Mouse (Mus musculus) macrophage (primary cell): Measurements from ENCODE around the gene Boc. TPM values are rescaled to one million over a fixed set of nuclear protein-coding genes. Genes with fewer than 3 reads are reported as not detected.

Experiments
- H3K27ac ChIP-seq: fragments of 350-480 bp; formaldehyde crosslinking; 2 replicates; pipeline ENCODE4 v1.9.0; 2021
- H3K36me3 ChIP-seq: fragments of 350-480 bp; formaldehyde crosslinking; 2 replicates; pipeline ENCODE4 v1.9.0; 2021; ENCODE audit errors: inconsistent target
- H3K4me3 ChIP-seq: fragments of 350-480 bp; formaldehyde crosslinking; 2 replicates; pipeline ENCODE4 v1.9.0; 2021; ENCODE audit errors: inconsistent target
- H3K79me2 ChIP-seq: fragments of 350-480 bp; formaldehyde crosslinking; 2 replicates; pipeline ENCODE4 v1.9.0; 2021; ENCODE audit errors: inconsistent target
- WGBS: methylation state at CpG from one replicate; pipeline ENCODE4 v1.1.7; 2026; ENCODE audit warnings: inconsistent platforms; ENCODE audit not compliant: missing documents; 5-methylcytosine and 5-hydroxymethylcytosine counted together
- polyA plus RNA-seq: library from polyadenylated mRNA; stranded (reverse); fragments of 250-400 nt; gene quantifications from 3 replicates; pipeline ENCODE4 v1.2.4, GENCODE M21; 2018; ENCODE audit warnings: inconsistent platforms

Gene Boc
- polyA plus RNA-seq, 1 experiment from 2014 or later = 0.04 TPM

DNA sequence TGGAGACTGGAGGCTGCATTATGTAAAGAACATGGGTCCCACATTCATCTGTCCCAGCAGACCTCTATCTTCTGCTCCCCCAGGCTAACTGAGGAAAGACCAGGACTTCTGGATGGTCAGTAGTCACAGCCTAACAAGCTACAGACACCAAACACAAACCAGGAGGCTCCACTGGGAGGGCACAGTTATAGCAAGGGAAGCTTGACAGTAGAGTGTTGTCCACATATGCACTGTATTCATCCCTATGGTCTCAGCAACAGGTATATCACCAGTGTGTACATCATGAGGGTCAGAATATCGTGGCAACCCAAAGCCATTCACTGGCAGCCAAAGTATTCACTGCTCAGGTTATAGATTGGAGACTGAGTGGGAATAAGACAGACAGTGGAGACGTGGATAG lies 12.8 kb downstream of the Boc start:
- Histone ChIP-seq H3K4me3 (no peak overlapping the region), H3K79me2 (no peaks in the 10 kb centered on the region), H3K36me3 (no peaks in the 10 kb centered on the region), H3K27ac (no peak overlapping the region)
- WGBS = 60% methylated on average over 2 of the region's 2 CpGs

DNA sequence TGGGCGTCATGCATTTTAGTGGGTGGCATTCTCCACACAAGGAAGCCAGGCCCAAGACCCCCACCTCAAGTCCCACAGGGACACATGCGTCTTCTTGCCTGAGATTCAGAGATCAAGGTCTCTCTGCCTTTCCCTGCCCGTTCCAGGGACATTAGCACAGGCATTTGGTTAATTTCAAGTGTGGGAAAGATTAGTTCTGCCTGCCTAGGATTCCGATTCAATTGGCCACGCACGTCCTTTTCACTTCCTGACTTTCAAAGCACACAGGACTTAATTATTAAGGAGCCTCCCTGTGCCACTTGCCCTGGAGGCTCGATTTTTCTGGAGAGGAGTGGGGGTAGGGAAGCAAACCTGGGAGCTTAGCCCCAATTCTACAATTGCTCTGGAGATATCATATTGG lies 13.5 kb downstream of the Boc start:
- WGBS = 88% methylated on average over 7 of the region's 7 CpGs
- Histone ChIP-seq H3K4me3 (no peak overlapping the region), H3K79me2 (no peaks in the 10 kb centered on the region), H3K27ac (no peak overlapping the region), H3K36me3 (no peaks in the 10 kb centered on the region)

DNA sequence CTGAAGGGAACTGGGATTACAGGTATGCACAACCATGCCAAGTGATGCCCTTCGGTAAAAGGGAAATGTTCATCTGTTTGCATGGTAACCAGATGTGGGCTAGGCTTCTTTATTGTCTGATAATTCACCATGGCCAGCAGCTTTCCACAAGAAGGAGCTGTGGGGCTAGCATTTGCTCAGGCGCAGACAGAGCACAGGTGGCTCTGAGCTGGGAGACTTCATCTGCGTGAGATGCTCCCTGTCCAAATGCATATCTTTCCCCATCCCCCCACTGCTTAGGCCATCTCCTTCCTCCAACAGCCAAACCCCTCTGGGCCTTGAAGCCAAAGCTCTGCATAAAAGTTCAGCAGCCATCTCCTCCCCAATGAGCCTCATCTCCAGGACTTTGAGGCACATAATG lies 15.6 kb downstream of the Boc start:
- 86% methylated on average over 3 of the region's 3 CpGs for WGBS

DNA sequence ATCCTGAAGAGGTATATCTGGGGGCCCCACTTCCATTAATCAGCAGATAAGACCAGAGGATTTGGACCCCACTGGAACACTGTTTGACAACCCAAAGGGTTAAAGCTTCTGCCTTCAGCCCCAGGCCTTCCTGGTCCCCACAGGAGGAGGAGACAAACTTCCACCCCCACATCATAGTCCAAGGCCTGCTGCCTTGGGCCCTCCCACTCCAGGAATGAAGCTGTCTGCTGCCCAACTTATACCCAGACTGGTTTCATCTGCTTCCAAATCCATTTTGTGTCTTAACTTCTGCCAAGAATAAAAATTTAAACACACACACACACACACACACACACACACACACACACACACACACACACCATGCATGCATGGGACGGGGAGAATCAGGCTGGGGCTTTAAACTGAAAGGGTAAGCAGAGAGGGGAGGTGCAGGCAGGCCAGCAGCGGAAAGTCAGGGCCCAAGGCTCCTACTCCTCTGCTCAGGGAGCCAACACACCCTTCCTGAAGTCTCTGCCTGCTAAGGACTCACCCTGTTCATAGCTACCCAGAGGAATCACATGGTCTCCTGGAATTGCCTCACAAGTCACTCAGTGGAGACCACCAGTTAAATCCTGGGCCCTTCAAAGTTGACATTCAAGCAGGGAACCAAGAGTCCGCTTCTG lies 16.5 kb downstream of the Boc start:
- no peak overlapping the region for H3K4me3 ChIP-seq
- H3K79me2 ChIP-seq = no peaks in the 10 kb centered on the region
- H3K27ac ChIP-seq = no peak overlapping the region
- 100% methylated on average over 2 of the region's 3 CpGs for WGBS
- H3K36me3 ChIP-seq = no peaks in the 10 kb centered on the region

More for the DNA sequence above, 15.6 kb downstream of the Boc start:
- Histone ChIP-seq H3K4me3 (no peak overlapping the region), H3K27ac (no peak overlapping the region), H3K79me2 (no peaks in the 10 kb centered on the region), H3K36me3 (no peaks in the 10 kb centered on the region)

DNA sequence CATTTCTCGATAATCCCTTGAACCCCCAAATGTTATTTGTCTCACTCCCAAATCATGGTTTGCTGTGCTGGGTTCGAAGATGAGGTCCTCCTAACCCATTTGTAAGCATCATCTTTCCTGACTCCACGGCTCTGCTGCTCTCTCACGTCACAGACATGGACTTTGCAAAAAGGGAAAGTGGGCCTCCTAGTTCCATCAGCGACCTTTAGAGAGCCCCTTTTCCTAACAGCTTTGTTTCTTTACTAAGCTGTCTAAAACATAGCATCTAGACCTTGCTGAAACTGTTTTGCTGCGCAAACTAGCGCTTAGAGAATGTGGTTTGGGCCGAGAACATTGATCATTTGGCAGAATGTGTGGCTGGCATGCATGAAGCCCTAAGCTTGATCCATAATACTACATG lies 19.1 kb downstream of the Boc start:
- Histone ChIP-seq H3K36me3 (no peaks in the 10 kb centered on the region), H3K27ac (no peak overlapping the region), H3K79me2 (no peaks in the 10 kb centered on the region), H3K4me3 (no peak overlapping the region)
- WGBS = 72% methylated on average over 8 of the region's 8 CpGs

DNA sequence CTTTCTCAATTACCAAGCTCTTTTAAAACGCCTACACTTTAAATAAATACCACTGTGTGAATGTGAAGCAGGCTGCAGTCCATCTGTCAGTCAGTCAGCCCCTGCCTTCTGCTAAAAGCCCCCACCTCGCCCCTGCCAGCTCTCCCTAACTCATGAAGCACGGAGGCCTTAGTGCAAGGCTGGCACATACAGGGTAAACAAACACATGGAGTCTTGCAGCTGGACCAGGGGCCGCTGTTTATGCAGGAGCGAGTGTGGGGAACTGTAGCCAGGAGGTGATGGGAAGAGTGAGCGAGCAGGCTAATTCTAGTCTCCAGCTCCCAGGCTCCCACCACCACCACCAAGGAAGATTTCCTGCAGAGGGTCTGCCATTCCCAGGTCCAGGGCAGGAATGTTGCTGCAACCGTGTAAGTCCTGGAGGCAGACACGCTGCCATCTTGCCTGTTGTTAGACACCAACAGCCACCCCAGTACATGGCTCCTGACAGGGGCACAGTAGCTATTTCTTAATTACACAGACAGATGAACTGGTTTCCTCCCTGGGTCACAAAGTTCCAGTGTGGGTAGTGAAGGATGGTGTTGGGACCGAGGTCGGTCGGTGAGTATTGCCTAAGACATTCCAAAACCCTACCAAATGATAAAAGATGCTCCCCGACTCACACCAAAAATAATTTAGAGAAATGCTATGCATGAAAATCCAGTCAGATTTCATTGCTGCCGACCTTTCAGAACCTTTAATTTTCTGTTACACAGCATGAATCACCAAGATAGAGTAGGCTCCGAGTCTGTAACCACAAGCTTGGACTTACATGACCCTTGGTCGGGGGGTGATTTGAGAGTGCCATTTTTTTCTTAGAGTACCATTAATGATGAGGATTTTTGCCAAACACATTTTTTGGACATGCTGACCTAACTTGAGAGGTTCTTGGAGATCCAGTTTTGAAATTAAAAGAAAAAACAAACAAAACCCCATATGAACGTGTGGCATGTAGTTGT lies 20.0 kb downstream of the Boc start:
- H3K4me3 ChIP-seq = no peak overlapping the region
- WGBS = 70% methylated on average over 16 of the region's 16 CpGs
- no peaks in the 10 kb centered on the region for H3K79me2 ChIP-seq
- no peaks in the 10 kb centered on the region for H3K36me3 ChIP-seq
- H3K27ac ChIP-seq = no peak overlapping the region

DNA sequence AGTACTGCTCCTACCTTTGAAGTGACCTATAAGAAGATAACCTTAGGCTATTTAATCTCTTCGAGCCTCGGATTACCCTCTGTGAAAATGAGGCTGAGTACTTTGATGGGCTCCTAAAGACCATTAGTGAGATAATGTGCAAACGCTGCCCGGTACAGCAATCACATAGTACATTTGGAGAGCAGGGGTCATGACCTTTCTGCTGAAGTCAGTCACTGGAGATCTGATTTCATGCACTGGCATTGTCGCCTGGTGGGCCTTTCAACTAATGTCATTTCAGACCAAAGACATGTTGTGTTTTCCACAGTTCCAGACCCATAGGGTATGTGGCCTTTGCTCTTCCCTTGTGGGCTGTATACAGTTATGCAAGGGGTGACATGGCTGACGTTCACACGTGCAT lies 24.6 kb downstream of the Boc start:
- Histone ChIP-seq H3K79me2 (no peaks in the 10 kb centered on the region), H3K36me3 (no peaks in the 10 kb centered on the region), H3K27ac (no peak overlapping the region), H3K4me3 (no peak overlapping the region)
- WGBS = 88% methylated on average over 7 of the region's 7 CpGs

DNA sequence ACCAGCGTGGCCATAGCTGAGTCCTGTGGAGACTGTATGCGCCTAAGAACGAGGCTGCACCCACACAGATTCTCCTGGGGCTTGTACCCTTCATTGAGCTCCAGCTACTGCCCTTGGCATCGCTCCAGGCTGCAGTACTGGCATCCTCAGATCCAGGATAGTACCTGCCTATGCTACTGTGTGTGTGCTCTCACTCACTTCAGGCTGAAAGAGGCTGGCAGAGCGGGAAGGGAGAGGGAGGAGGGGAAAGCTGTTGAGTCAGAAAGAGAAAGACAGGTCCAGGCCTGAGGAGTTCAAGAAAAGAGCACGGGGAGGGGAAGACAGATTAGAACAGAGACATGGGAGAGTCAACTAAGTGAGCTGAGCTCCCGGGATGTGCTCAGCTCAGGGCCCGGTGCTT lies 25.2 kb downstream of the Boc start:
- Histone ChIP-seq H3K36me3 (no peaks in the 10 kb centered on the region), H3K27ac (no peak overlapping the region), H3K4me3 (no peak overlapping the region), H3K79me2 (no peaks in the 10 kb centered on the region)
- 84% methylated on average over 8 of the region's 8 CpGs for WGBS

DNA sequence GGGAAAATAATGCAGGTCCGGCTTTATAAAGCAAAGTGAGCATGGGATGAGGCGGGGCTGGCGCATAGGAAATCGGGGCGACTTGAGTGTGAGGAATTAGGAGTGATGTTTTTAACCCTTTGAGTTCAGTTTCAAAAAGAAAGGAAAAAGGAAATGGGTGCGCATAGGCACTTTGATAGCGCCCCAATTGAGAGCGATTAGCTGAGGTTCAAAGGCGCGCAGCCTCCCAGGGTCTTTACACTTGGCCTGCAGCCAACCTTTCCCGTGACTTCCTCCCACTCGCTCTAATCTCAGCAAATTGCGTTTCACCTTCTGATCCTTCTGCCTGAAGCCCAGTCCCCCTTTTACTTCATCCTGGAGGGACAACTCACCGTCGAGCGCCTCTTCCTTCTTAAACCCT lies 25.8 kb downstream of the Boc start:
- no peak overlapping the region for H3K27ac ChIP-seq
- no peak overlapping the region for H3K4me3 ChIP-seq
- H3K36me3 ChIP-seq = no peaks in the 10 kb centered on the region
- no peaks in the 10 kb centered on the region for H3K79me2 ChIP-seq
- 93% methylated on average over 15 of the region's 16 CpGs for WGBS

DNA sequence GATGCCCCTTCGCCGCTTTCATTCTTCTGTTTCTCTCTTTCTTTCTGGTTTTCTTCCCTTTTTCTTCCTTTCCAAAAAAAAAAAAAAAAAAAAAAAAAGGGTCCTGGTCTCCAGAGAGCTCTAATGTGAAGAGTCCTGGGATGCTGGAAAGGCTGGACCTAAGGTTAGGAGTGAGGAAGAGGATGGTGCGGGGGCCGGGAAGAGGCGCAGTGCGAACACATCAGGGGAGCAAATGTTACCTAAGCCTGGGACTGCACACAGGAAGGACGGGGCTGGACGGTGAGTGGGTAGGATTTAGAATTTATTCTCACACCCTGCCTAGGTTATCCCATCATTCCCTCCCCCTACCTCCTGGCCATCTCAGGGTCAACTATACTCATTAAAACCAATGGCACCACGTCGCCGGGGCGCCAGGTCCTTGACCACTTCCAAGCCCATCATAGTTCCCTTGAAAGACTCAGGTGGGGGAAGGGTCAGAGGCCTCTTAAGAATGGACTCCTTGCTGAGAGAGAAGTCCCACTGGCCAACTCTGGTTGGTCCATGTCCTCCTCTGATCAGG lies 27.4 kb downstream of the Boc start:
- Histone ChIP-seq H3K4me3 (no peak overlapping the region), H3K36me3 (no peaks in the 10 kb centered on the region), H3K27ac (no peak overlapping the region), H3K79me2 (no peaks in the 10 kb centered on the region)
- WGBS = 88% methylated on average over 12 of the region's 12 CpGs

DNA sequence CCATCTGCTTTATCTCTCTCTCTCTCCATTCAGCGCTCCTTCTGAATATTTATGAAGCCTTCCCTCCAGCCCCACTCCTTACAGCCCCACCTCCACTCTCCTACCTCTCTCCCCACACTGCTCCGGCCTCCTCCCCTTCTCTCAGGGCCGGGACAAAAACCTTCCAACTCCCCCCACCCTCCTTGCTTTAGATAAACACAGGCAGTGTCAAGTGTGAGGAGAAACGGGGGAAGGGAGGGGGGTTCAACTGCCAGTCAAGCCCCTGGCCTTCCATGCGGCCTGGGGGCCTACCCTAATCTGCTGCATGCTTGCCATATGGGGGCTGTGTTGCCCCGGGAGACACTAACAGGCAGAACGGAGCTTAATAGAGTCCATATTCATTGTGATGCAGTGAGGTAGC lies 27.9 kb downstream of the Boc start:
- H3K36me3 ChIP-seq = no peaks in the 10 kb centered on the region
- no peak overlapping the region for H3K27ac ChIP-seq
- 42% methylated on average over 7 of the region's 7 CpGs for WGBS
- H3K79me2 ChIP-seq = no peaks in the 10 kb centered on the region
- no peak overlapping the region for H3K4me3 ChIP-seq

DNA sequence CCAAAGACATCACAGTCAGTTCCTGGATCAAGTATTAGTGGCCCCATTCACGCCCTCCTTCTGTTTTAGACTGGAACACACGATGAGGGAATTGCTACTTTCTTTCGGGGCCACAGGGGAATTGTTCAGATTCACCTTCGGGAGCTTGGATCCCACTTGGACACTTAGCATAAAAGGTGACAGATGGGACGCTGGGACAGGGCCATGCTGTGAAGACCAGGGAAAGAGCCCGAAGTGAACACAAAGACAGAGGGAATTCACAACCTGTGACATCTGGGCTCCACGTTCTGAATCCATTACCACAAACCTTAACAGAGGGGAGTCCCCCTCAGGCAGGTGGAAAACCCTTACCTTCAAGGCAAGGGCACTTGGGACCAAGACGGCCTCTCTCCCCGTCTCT lies 28.5 kb downstream of the Boc start:
- H3K4me3 ChIP-seq = no peak overlapping the region
- H3K27ac ChIP-seq = no peak overlapping the region
- no peaks in the 10 kb centered on the region for H3K36me3 ChIP-seq
- 84% methylated on average over 9 of the region's 9 CpGs for WGBS
- no peaks in the 10 kb centered on the region for H3K79me2 ChIP-seq

DNA sequence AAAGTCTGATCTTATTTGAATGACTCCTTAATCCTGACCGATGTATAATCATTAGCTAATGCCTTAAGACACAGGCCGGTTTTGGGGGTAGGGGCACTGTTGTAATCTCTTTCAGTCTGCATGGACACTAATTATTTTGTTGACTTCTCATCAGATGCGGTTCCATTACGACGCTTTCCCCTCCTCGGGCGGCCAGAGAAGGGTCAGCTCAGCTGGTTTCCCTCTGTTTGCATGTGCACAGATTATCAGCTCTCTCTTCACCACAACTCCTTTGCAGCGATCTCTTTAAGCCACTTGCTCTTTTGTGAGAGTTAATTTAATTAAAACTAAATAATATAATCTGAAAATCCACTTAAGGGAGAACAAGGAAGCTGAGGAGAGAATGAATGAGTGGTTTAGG lies 29.0 kb downstream of the Boc start:
- Histone ChIP-seq H3K36me3 (no peaks in the 10 kb centered on the region), H3K4me3 (no peak overlapping the region), H3K27ac (no peak overlapping the region), H3K79me2 (no peaks in the 10 kb centered on the region)
- WGBS = 93% methylated on average over 8 of the region's 8 CpGs

DNA sequence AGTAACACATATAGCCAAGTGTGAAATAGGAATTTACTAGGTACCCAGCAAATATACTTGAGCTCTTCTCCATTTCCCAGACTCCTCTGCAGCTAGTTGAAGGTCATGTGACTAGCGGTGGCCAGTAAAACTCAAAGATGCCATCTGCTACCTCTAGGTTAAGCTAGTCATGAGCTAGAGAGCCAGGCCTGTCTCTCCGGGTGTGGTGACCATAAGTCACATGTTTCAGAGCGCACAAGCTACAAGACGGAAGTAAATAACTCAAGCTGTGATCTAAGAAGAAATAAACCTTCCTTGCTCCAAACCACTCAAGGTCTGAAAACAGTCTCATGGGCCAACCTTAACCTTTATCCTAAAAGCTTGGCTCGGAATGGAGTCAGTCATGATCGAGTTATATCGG lies 29.7 kb downstream of the Boc start:
- H3K79me2 ChIP-seq = no peaks in the 10 kb centered on the region
- H3K27ac ChIP-seq = no peak overlapping the region
- no peaks in the 10 kb centered on the region for H3K36me3 ChIP-seq
- H3K4me3 ChIP-seq = no peak overlapping the region
- WGBS = 92% methylated on average over 7 of the region's 7 CpGs
